Mouse (Mus musculus) forebrain, embryonic 15.5 days (tissue): ENCODE measurements around the gene Slco4c1. TPM values are rescaled to one million over a fixed set of nuclear protein-coding genes. Genes with fewer than 3 reads are reported as not detected.

Experiments
- ATAC-seq: fragments of 200-750 bp; cut with Nextera tagmentation; replicated peaks from 2 replicates; pipeline ENCODE4 v1.8.0; 2017; ENCODE audit warnings: mild to moderate bottlenecking, moderate TSS enrichment, moderate library complexity
- H3K27ac ChIP-seq: fragments of 300-500 bp; sonication (generic); replicated peaks from 2 replicates; pipeline ENCODE4 v1.5.1; 2015; ENCODE audit warnings: mild to moderate bottlenecking, inconsistent platforms
- H3K27me3 ChIP-seq: fragments of 300-500 bp; sonication (generic); 2 replicates; pipeline ENCODE4 v1.6.1; 2015; ENCODE audit warnings: inconsistent platforms
- H3K36me3 ChIP-seq: fragments of 300-500 bp; sonication (generic); 2 replicates; pipeline ENCODE4 v1.6.1; 2015; ENCODE audit warnings: mild to moderate bottlenecking, inconsistent platforms
- H3K4me1 ChIP-seq: fragments of 300-500 bp; sonication (generic); 2 replicates; pipeline ENCODE4 v1.6.1; 2015; ENCODE audit warnings: inconsistent platforms
- H3K4me2 ChIP-seq: fragments of 300-500 bp; sonication (generic); replicated peaks from 2 replicates; pipeline ENCODE4 v1.6.1; 2015; ENCODE audit warnings: mild to moderate bottlenecking, inconsistent platforms
- H3K4me3 ChIP-seq: fragments of 300-500 bp; sonication (generic); 2 replicates; pipeline ENCODE4 v1.5.1; 2015; ENCODE audit warnings: mild to moderate bottlenecking, inconsistent platforms
- H3K9ac ChIP-seq: fragments of 300-500 bp; sonication (generic); replicated peaks from 2 replicates; pipeline ENCODE4 v1.6.1; 2015; ENCODE audit warnings: mild to moderate bottlenecking, inconsistent platforms
- H3K9me3 ChIP-seq: fragments of 300-500 bp; sonication (generic); 2 replicates; pipeline ENCODE4 v1.6.1; 2016; ENCODE audit warnings: inconsistent platforms
- whole genome bisulfite sequencing: fragments of 180-500 bp; shearing (Covaris S2); methylation state at CpG from one replicate; pipeline ENCODE4 v1.1.7; 2015; ENCODE audit warnings: mixed read lengths; 5-methylcytosine and 5-hydroxymethylcytosine counted together
- polyA plus RNA-seq: library from polyadenylated mRNA; unstranded; fragments of >200 nt; fragmentation: Nextera tagmentation; extraction: Ambion mirVana; gene quantifications from 2 replicates; pipeline ENCODE4 v1.2.1, GENCODE M21; 2015

Gene Slco4c1
- polyA plus RNA-seq, 1 experiment from 2014 or later = 0.53 TPM

DNA sequence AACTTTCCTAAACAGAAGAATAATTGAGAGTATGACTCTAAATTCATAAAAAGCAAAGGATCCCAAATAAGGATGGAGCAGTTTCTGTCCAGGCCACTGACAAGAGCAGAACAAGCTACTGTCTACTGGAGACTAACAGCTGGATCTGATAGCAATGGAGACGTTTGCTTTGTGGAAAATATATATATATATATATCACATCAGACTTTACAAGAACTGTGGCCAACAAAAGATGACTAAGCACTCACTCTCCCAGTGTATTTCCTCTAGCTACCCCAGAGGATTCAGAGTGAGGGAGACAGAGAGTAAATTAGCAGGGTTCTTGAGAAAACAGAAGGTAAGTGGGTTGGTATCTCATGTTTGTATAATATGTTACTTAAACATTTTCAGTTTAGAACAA is 105.4 kb downstream of the Slco4c1 start:
- no peaks in the 10 kb centered on the region for H3K27me3 ChIP-seq
- H3K9ac ChIP-seq = no peak overlapping the region
- no peak overlapping the region for H3K4me3 ChIP-seq
- no peaks in the 10 kb centered on the region for H3K9me3 ChIP-seq
- no peaks in the 10 kb centered on the region for H3K4me1 ChIP-seq
- H3K27ac ChIP-seq = no peak overlapping the region
- ATAC-seq = no peak
- no peaks in the 10 kb centered on the region for H3K36me3 ChIP-seq
- WGBS = 61% methylated on average over 1 of the region's 1 CpGs
- H3K4me2 ChIP-seq = no peak overlapping the region
